Mouse (Mus musculus): ENCODE data around the gene Dhx35. TPM values are rescaled to one million over a fixed set of nuclear protein-coding genes. Genes with fewer than 3 reads are reported as not detected.

The Dhx35 gene
- total RNA-seq, 1 experiment: 25.5 TPM

DNA sequence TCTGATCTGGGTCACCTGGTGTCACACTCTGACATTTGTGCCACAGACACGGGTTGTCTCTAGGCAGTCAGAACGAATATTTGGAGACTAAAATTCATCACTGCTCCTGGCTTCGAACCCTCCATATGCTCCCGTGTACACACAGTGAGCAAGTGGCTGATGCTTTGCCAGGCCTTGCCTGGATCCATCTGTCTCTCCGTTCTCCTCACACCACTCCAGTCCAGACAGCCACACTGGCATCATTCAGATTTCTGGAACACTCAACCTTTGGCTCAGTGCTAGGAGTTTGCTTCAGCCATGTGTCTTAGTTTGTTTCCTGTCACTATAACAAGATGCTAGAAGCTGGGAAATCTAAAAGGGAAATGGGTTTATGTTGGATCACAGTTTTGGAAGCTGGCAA lies 93.9 kb downstream of the Dhx35 start:
- no peak for TF ChIP-seq ZNF384 (IDR thresholded peaks at IDR 0.05; ENCODE audit: low read depth, low read length)
- TF ChIP-seq ZC3H11A (IDR thresholded peaks at IDR 0.05; ENCODE audit: borderline replicate concordance, low read depth, low read length): no peak
- TF ChIP-seq HCFC1 (IDR thresholded peaks at IDR 0.05; ENCODE audit: borderline replicate concordance, insufficient read depth, low read length): no peak
- TF ChIP-seq CHD2 (IDR thresholded peaks at IDR 0.05; ENCODE audit: low read depth, low read length): no peak
- no peak for TF ChIP-seq MAFK (IDR thresholded peaks at IDR 0.05; ENCODE audit: insufficient read depth, low read depth, low read length)
- Histone ChIP-seq H3K9me3 (ENCODE audit: control insufficient read depth, insufficient read depth, low read depth, low read length) (no peaks in the 10 kb centered on the region), H3K4me1 (ENCODE audit: control insufficient read depth in 2 of 2, insufficient read depth in 2 of 2, low read length in 2 of 2, poor library complexity in 1 of 2) (no peaks in the 10 kb centered on the region), H3K4me3 (ENCODE audit: insufficient read depth in 1 of 2, low read depth in 1 of 2, low read length in 2 of 2, poor library complexity in 1 of 2, severe bottlenecking in 1 of 2) (no peak overlapping the region), H3K36me3 (ENCODE audit: control insufficient read depth, insufficient read depth, low read length, poor library complexity, severe bottlenecking) (no peaks in the 10 kb centered on the region), H3K9ac (ENCODE audit: insufficient read depth, low read depth, low read length, poor library complexity, severe bottlenecking) (no peak overlapping the region), H3K27ac (ENCODE audit: insufficient read depth, low read depth, low read length, poor library complexity, severe bottlenecking) (no peak overlapping the region)
- in situ Hi-C loops (cut with MboI; ENCODE audit: low sequenced_read_pairs in 2 of 2, unreplicated experiment in 2 of 2): no loop called here
- DNase-seq (ENCODE audit: low read depth, low spot score): no peak

GRCm38 (mm10) chr2:158889201-158889600 lies 94.6 kb downstream of the Dhx35 start:
- no peak overlapping the region for H3K4me3 ChIP-seq (ENCODE audit: insufficient read depth in 1 of 2, low read depth in 1 of 2, low read length in 2 of 2, poor library complexity in 1 of 2, severe bottlenecking in 1 of 2)
- H3K27ac ChIP-seq (ENCODE audit: insufficient read depth, low read depth, low read length, poor library complexity, severe bottlenecking): no peak overlapping the region
- H3K4me1 ChIP-seq (ENCODE audit: control insufficient read depth in 2 of 2, insufficient read depth in 2 of 2, low read length in 2 of 2, poor library complexity in 1 of 2): no peaks in the 10 kb centered on the region
- in situ Hi-C loops (cut with MboI; ENCODE audit: low sequenced_read_pairs in 2 of 2, unreplicated experiment in 2 of 2): no loop called here
- no peak for DNase-seq (ENCODE audit: low read depth, low spot score)
- H3K9me3 ChIP-seq (ENCODE audit: control insufficient read depth, insufficient read depth, low read depth, low read length): no peaks in the 10 kb centered on the region
- no peak overlapping the region for H3K9ac ChIP-seq (ENCODE audit: insufficient read depth, low read depth, low read length, poor library complexity, severe bottlenecking)
- no peaks in the 10 kb centered on the region for H3K36me3 ChIP-seq (ENCODE audit: control insufficient read depth, insufficient read depth, low read length, poor library complexity, severe bottlenecking)
- TF ChIP-seq MAFK (IDR thresholded peaks at IDR 0.05; ENCODE audit: insufficient read depth, low read depth, low read length) (no peak), CHD2 (IDR thresholded peaks at IDR 0.05; ENCODE audit: low read depth, low read length) (no peak), ZNF384 (IDR thresholded peaks at IDR 0.05; ENCODE audit: low read depth, low read length) (no peak), HCFC1 (IDR thresholded peaks at IDR 0.05; ENCODE audit: borderline replicate concordance, insufficient read depth, low read length) (no peak), ZC3H11A (IDR thresholded peaks at IDR 0.05; ENCODE audit: borderline replicate concordance, low read depth, low read length) (no peak)

DNA sequence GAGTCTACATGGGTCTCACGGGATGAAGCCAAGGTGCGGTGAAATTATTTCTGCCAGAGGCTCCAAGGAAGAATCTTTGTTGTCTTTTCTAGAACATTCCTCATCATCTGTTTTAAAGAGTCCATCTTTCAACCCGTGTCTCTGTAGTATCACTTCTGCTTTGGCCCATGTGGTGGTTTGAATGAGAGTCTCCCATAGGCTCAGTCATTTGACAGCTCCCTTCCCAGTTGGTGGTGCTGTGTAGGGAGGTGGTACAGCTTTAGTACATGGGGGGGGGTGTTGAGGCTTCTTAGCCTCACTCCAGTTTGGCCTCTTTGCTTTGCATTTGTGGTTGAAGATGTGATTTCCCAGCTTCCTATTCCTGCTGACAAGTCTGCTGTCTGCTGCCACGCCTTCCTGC lies 96.7 kb downstream of the Dhx35 start:
- Histone ChIP-seq H3K9me3 (ENCODE audit: control insufficient read depth, insufficient read depth, low read depth, low read length) (no peaks in the 10 kb centered on the region), H3K4me3 (ENCODE audit: insufficient read depth in 1 of 2, low read depth in 1 of 2, low read length in 2 of 2, poor library complexity in 1 of 2, severe bottlenecking in 1 of 2) (no peak overlapping the region), H3K27ac (ENCODE audit: insufficient read depth, low read depth, low read length, poor library complexity, severe bottlenecking) (no peak overlapping the region), H3K4me1 (ENCODE audit: control insufficient read depth in 2 of 2, insufficient read depth in 2 of 2, low read length in 2 of 2, poor library complexity in 1 of 2) (no peaks in the 10 kb centered on the region), H3K9ac (ENCODE audit: insufficient read depth, low read depth, low read length, poor library complexity, severe bottlenecking) (no peak overlapping the region), H3K36me3 (ENCODE audit: control insufficient read depth, insufficient read depth, low read length, poor library complexity, severe bottlenecking) (no peaks in the 10 kb centered on the region)
- TF ChIP-seq MAFK (IDR thresholded peaks at IDR 0.05; ENCODE audit: insufficient read depth, low read depth, low read length) (no peak), ZC3H11A (IDR thresholded peaks at IDR 0.05; ENCODE audit: borderline replicate concordance, low read depth, low read length) (no peak), ZNF384 (IDR thresholded peaks at IDR 0.05; ENCODE audit: low read depth, low read length) (no peak), CHD2 (IDR thresholded peaks at IDR 0.05; ENCODE audit: low read depth, low read length) (no peak), HCFC1 (IDR thresholded peaks at IDR 0.05; ENCODE audit: borderline replicate concordance, insufficient read depth, low read length) (no peak)
- DNase-seq (ENCODE audit: low read depth, low spot score): no peak
- in situ Hi-C loops (cut with MboI; ENCODE audit: low sequenced_read_pairs in 2 of 2, unreplicated experiment in 2 of 2): no loop called here

DNA sequence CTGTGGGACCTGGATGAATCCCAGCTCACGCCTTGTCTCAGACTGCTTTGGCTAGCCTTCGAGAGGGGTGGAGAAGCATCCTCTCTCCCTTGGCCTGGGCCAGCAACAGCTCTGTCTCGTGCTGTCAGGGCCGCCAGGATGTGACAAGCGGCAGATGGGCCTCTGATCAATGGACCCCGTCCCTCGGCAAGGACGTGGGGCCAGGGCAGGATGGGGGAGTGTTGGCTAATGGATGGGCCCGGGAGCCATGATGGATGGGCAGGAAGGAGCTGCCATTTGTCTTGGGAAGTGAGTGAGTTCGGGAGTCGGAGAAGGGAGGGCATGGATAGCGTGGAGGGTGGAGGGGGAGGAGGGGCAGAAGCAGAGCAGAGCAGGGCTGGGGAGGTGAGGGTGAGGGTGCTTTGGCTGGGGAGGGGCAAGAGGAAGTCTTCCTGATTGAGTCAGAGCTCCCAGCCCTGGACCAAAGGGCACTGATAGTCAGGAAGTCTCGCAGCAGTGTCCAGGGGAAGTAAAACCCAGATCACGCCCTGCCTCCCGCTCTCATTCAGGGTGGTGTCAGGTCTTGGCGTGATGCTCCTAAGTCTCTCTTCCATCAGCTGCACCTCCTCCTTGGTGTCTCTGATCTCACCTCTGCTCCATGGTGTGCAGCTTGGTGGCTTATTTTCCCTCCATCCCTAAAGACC lies 98.7 kb downstream of the Dhx35 start:
- no peak for DNase-seq (ENCODE audit: low read depth, low spot score)
- in situ Hi-C loops (cut with MboI; ENCODE audit: low sequenced_read_pairs in 2 of 2, unreplicated experiment in 2 of 2): no loop called here
- H3K27ac ChIP-seq (ENCODE audit: insufficient read depth, low read depth, low read length, poor library complexity, severe bottlenecking): no peak overlapping the region
- no peaks in the 10 kb centered on the region for H3K36me3 ChIP-seq (ENCODE audit: control insufficient read depth, insufficient read depth, low read length, poor library complexity, severe bottlenecking)
- TF ChIP-seq CHD2 (IDR thresholded peaks at IDR 0.05; ENCODE audit: low read depth, low read length) (no peak), HCFC1 (IDR thresholded peaks at IDR 0.05; ENCODE audit: borderline replicate concordance, insufficient read depth, low read length) (no peak), ZC3H11A (IDR thresholded peaks at IDR 0.05; ENCODE audit: borderline replicate concordance, low read depth, low read length) (no peak), MAFK (IDR thresholded peaks at IDR 0.05; ENCODE audit: insufficient read depth, low read depth, low read length) (no peak), ZNF384 (IDR thresholded peaks at IDR 0.05; ENCODE audit: low read depth, low read length) (no peak)
- no peak overlapping the region for H3K4me3 ChIP-seq (ENCODE audit: insufficient read depth in 1 of 2, low read depth in 1 of 2, low read length in 2 of 2, poor library complexity in 1 of 2, severe bottlenecking in 1 of 2)
- H3K9me3 ChIP-seq (ENCODE audit: control insufficient read depth, insufficient read depth, low read depth, low read length): no peaks in the 10 kb centered on the region
- H3K9ac ChIP-seq (ENCODE audit: insufficient read depth, low read depth, low read length, poor library complexity, severe bottlenecking): no peak overlapping the region
- no peaks in the 10 kb centered on the region for H3K4me1 ChIP-seq (ENCODE audit: control insufficient read depth in 2 of 2, insufficient read depth in 2 of 2, low read length in 2 of 2, poor library complexity in 1 of 2)
